Mouse (Mus musculus): ENCODE data around the gene Timp3. TPM values are rescaled to one million over a fixed set of nuclear protein-coding genes. Genes with fewer than 3 reads are reported as not detected.
A peak's percentile ranks its signal among the peaks of the same experiment; 100 is the strongest.

Timp3 gene
- polyA plus RNA-seq, 1 experiment from 2014 or later, result 18.0 TPM

DNA sequence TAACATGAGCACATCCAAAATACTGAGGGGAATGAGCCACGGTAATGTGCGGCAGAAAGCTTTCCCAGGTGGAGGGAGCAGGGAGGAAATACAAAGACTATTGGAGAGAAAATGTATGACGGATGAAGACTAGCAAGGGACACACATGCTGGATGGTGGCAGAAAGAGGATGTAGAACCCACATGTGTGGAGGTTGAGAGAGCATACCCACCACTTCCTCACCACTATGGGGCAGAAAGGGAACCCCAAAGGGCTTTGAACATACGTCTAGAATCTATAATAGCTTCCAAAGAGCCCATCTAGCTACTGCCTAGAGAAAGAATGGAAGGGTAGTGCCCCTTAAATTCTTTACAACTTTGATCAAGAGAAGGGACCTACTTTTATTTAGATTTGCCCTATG, 85.5 kb downstream of the Timp3 start:
- Histone ChIP-seq H3K27me3 (no peaks in the 10 kb centered on the region), H3K36me3 (replicated peaks) (no peaks in the 10 kb centered on the region), H3K4me2 (no peak overlapping the region), H3K4me3 (replicated peaks) (no peak overlapping the region), H3K27ac (no peak overlapping the region), H3K9me3 (no peaks in the 10 kb centered on the region), H3K9ac (no peak overlapping the region), H3K4me1 (peaks cover 17% of the 10 kb centered on the region)
- no peak for ATAC-seq (ENCODE audit: low FRiP score)
- 80% methylated on average over 4 of the region's 4 CpGs for WGBS

DNA sequence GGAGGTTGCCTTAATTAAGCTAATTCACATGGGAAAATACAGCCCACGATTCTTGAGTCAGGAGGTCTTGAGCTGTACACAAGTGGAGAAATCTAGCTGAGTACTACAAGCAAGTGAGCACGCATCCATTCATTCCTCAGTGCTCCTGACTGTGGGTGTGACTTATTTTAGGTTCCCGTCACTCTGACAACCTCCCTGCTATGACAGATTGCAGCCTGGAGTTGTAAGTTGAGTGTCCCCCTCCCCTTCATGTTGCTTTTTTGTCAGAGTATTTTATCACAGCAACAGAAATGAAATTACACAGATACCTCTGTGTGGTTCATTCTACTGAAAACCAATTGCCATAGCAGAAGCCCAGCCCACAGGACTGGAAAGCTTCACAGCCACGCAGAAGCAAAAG, 86.1 kb downstream of the Timp3 start:
- Histone ChIP-seq H3K27ac (no peak overlapping the region), H3K27me3 (no peaks in the 10 kb centered on the region), H3K9me3 (no peaks in the 10 kb centered on the region), H3K4me2 (no peak overlapping the region), H3K4me3 (replicated peaks) (no peak overlapping the region), H3K36me3 (replicated peaks) (no peaks in the 10 kb centered on the region), H3K9ac (no peak overlapping the region), H3K4me1 (peaks cover 17% of the 10 kb centered on the region)
- no peak for ATAC-seq (ENCODE audit: low FRiP score)
- WGBS, result 76% methylated on average over 4 of the region's 4 CpGs

DNA sequence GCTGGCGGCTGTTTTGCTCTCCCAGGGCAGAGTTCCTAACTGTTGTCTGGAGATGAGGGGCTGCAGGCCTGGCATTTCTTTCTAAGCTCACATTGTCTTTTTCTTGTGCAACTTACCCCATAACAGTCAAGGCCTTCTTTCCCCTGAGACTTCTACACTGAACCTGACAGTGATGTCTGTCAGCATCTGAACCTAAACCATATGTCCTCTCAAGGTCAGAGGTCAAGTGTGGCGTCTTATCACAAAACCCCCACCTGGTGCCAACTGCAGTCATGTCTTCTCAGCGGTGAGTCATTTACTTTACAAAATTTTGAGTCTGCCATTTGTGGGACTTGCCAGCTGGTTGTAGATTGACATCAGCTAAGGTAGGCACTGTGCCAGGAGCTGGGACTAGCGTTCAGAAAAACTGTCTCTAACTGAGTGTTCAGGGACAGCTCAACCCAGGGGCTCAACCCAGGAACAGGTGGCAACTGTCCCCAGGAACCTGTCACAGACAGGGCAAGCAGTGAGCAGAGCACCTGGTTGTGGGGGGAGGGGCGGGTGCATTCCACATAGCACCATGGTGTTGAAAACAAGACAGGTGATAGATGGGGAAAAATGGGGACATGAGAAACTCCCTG, 87.8 kb downstream of the Timp3 start:
- Histone ChIP-seq H3K4me3 (replicated peaks) (no peak overlapping the region), H3K27me3 (no peaks in the 10 kb centered on the region), H3K9me3 (no peaks in the 10 kb centered on the region), H3K9ac (no peak overlapping the region), H3K27ac (no peak overlapping the region), H3K36me3 (replicated peaks) (no peaks in the 10 kb centered on the region), H3K4me2 (no peak overlapping the region), H3K4me1 (peaks cover 17% of the 10 kb centered on the region)
- 84% methylated on average over 5 of the region's 5 CpGs for WGBS
- ATAC-seq (ENCODE audit: low FRiP score), result no peak

DNA sequence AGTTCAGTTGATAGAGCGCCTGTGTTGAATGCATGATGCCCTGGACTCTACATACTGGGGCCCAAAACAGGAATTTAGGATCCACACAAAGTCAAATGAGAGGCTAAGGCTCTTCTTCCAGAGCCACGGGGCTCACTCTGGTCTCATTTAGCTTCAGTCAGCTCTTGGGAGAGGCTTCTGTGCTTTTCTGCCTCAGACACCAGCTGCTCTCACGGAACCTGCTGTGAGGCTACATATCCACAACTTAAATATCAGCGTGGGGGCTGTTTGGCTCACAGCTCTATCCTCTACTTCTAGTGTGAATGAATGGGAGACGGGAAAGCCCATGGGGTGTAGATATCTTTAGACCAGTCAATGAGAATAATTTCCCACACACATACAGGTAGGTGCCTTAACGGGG, 88.6 kb downstream of the Timp3 start:
- no peak overlapping the region for H3K4me2 ChIP-seq
- no peak overlapping the region for H3K4me3 ChIP-seq (replicated peaks)
- H3K27ac ChIP-seq, result no peak overlapping the region
- no peak for ATAC-seq (ENCODE audit: low FRiP score)
- no peaks in the 10 kb centered on the region for H3K27me3 ChIP-seq
- no peak overlapping the region for H3K9ac ChIP-seq
- H3K36me3 ChIP-seq (replicated peaks), result no peaks in the 10 kb centered on the region
- WGBS, result 79% methylated on average over 6 of the region's 6 CpGs
- H3K4me1 ChIP-seq, result peaks cover 17% of the 10 kb centered on the region
- H3K9me3 ChIP-seq, result no peaks in the 10 kb centered on the region

DNA sequence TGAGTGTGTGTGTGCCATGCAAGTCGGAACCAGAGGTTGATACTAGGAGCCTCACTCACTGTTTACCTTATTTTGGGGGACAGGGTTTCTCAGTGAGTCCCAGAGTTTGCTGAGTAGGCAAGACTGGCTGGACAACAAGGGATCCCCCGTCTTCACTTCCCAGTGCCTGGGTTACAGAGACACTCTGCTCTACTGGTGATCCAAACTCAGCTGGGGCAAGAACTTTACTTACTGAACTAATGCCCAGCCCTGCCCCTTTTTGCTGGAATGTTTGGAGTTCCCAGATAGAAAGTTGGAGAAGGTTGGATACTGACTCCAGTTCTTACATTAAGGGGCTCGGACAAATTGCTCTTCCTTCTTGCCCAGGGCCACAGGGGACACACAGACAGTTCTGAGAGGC, 89.2 kb downstream of the Timp3 start:
- H3K9ac ChIP-seq, result no peak overlapping the region
- no peak for ATAC-seq (ENCODE audit: low FRiP score)
- no peaks in the 10 kb centered on the region for H3K27me3 ChIP-seq
- peaks cover 17% of the 10 kb centered on the region for H3K4me1 ChIP-seq
- no peaks in the 10 kb centered on the region for H3K36me3 ChIP-seq (replicated peaks)
- WGBS, result 86% methylated on average over 3 of the region's 3 CpGs
- no peak overlapping the region for H3K4me2 ChIP-seq
- H3K9me3 ChIP-seq, result no peaks in the 10 kb centered on the region
- H3K27ac ChIP-seq, result 0 out of 2 replicates have a peak overlapping the region, but pooled peaks have one; percentile 50
- H3K4me3 ChIP-seq (replicated peaks), result no peak overlapping the region

DNA sequence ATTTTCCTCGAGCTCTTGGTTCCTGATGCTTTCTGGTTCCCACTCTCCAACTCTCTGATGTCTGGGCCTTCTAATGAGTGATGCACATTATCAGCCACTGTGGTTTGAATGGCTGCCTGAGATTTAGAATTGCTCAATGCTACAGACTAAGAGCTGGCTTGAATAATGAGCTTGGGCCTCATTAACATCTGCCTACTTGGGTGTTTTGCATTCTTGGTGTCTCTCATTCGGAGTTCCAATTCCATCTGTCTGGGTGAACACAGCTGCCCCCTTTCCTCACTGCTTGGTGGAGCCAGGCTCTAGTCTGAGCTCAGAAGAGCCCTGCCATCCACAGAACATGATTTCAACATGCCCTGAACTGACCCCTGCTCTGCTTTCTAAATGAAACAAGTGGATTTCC, 89.7 kb downstream of the Timp3 start:
- Histone ChIP-seq H3K27ac (peak overlapping the region; percentile 50), H3K36me3 (replicated peaks) (no peaks in the 10 kb centered on the region), H3K9me3 (no peaks in the 10 kb centered on the region), H3K4me1 (peaks cover 17% of the 10 kb centered on the region), H3K9ac (no peak overlapping the region), H3K4me2 (no peak overlapping the region), H3K27me3 (no peaks in the 10 kb centered on the region), H3K4me3 (replicated peaks) (no peak overlapping the region)
- peak; percentile 71; the same call in 1 of the 2 replicates for ATAC-seq (ENCODE audit: low FRiP score)
- 19% methylated on average over 2 of the region's 2 CpGs for WGBS

DNA sequence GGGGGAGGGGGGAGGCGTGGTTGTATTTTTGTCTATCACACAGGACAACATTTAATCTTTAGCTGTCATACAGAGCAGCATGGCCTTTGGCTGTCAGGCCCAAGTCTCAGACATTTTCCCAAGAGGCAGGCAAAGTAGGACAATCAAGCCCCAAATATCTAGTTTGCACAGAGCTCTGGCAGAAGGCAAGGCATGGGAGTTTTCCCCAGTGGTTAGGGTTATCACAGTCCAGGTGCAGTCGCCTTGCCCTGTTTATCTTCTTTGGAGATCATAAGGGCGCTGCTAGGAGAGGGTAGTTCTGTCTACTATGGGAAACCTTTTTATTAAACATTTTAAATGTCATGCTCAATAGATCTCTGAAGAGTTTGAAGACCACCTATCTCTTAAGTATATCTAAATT, 92.2 kb downstream of the Timp3 start:
- Histone ChIP-seq H3K4me3 (replicated peaks) (no peak overlapping the region), H3K27me3 (no peaks in the 10 kb centered on the region), H3K9ac (no peak overlapping the region), H3K36me3 (replicated peaks) (no peaks in the 10 kb centered on the region), H3K9me3 (no peaks in the 10 kb centered on the region), H3K27ac (no peak overlapping the region), H3K4me2 (no peak overlapping the region), H3K4me1 (peaks cover 17% of the 10 kb centered on the region)
- no peak for ATAC-seq (ENCODE audit: low FRiP score)
- 90% methylated on average over 3 of the region's 3 CpGs for WGBS

DNA sequence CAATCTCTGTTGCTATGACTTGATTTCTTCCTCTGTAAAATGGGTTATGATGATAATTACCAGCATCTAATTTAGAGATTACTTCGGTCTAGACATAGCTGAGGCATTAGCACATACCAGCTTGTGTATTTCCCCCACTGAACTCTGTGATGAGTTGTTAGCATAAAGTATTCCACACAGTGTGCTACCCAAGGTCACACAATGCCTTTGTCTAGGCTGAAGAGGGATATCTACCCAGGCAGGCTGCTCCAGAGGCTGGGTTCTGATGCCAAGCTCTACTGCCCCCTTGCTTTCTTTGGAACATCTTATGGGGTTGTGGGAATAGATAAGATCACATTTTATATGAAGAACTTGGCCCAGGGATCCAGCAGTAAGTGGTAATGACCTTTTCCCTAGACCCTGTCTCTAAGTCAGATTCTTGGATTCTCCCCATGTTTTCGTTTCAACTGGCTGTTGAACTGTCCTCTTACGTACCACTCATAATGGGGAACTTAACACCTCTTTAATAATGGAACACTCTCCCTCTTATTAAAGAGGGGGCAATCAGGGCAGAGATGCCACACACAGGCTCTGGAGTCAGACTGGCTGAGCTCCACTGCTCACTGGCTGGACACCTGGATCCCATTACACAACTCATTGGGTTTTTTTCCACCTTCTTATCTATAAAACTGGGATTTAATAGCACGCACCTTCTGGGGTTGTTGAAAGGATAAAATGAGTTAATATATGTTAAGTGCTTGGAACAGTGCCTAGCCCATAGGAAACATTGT, 97.6 kb downstream of the Timp3 start:
- H3K4me2 ChIP-seq, result no peak overlapping the region
- H3K9me3 ChIP-seq, result no peaks in the 10 kb centered on the region
- ATAC-seq (ENCODE audit: low FRiP score), result no peak
- 82% methylated on average over 4 of the region's 4 CpGs for WGBS
- no peaks in the 10 kb centered on the region for H3K4me1 ChIP-seq
- H3K9ac ChIP-seq, result no peak overlapping the region
- H3K36me3 ChIP-seq (replicated peaks), result no peaks in the 10 kb centered on the region
- H3K27ac ChIP-seq, result no peak overlapping the region
- no peaks in the 10 kb centered on the region for H3K27me3 ChIP-seq
- no peak overlapping the region for H3K4me3 ChIP-seq (replicated peaks)

DNA sequence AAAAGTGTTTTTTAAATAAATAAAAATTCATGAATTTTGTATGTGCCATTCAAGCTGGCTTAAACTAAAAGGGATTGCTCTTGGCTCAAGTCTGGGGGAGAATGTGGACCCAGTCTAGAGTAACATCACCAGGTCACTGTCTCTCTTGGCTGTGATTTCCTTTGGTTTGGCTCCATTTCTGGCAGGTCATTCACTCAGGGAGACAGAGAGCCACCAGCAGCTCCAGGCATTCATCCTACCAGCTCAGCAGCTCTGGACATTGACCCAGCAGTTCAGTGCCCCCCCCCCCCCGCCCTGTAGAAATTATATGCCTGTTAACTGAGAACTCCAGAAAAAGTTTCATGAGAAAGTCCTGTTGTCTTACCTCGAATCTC, 98.2 kb downstream of the Timp3 start:
- 77% methylated on average over 2 of the region's 2 CpGs for WGBS
- ATAC-seq (ENCODE audit: low FRiP score), result no peak
- Histone ChIP-seq H3K9ac (no peak overlapping the region), H3K4me2 (no peak overlapping the region), H3K4me3 (replicated peaks) (no peak overlapping the region), H3K9me3 (no peaks in the 10 kb centered on the region), H3K4me1 (no peaks in the 10 kb centered on the region), H3K27ac (no peak overlapping the region), H3K36me3 (replicated peaks) (no peaks in the 10 kb centered on the region), H3K27me3 (no peaks in the 10 kb centered on the region)

Other genes starting within 250 kb of the Timp3 start
- gene Syn3, start 198.5 kb downstream of the Timp3 start, polyA plus RNA-seq (2016; fragmentation: Nextera tagmentation; extraction: Ambion mirVana), result 9.2 and 9.6 TPM in 2 replicates

All from forebrain, embryonic 12.5 days (tissue).